Mouse (Mus musculus) spleen, postnatal 4 days (tissue): ENCODE results near the gene Rdh11.
A peak's percentile ranks its signal among the peaks of the same experiment; 100 is the strongest.
"Not testable (repeated sequence)": the region's sequence is repeated elsewhere in the genome, so short reads cannot be mapped to it uniquely, and the experiment has no call there.

Experiments
- DNase-seq, 2 experiments: peaks; one replicate each; pipeline ENCODE4 v3.0.0; 2022; ENCODE audit warnings: low spot score in 2 of 2

The Rdh11 gene

GRCm38 (mm10) chr12:79192193-79192592 lies at the start of gene Rdh11:
Gene Rdh11, minus strand, starts transcription at chr12:79192293.
- no peak for DNase-seq

- DNase-seq = no peak
Observed at GRCm38 (mm10) chr12:79235485-79236080, 43.5 kb upstream of the Rdh11 start.

DNA sequence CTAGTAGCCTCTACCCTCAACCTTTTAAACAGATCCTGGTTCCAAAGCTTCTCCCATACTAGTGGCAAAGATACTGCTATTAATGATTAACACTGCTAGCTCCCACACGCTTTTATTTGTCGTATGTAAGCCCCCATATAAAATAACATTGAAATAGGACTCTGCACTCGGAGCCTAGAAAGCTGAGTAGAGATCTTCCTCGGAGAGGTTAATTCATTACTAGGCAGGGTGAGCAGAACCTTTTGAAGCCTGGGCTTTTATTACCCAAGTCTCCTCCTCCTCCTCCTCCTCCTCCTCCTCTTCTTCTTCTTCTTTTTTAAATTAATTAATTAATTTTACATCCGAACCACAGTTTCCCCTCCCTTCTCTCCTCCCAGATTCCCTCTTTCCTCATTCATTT lies 25.4 kb upstream of the Rdh11 start:
- no peak for DNase-seq

- no peak for DNase-seq
Observed at GRCm38 (mm10) chr12:79211447-79211846, 19.4 kb upstream of the Rdh11 start.

GRCm38 (mm10) chr12:79208703-79209464 lies 16.8 kb upstream of the Rdh11 start, which contains the start of gene Rdh12:
Gene Rdh12, plus strand, starts transcription at chr12:79208914.
- DNase-seq = peak; percentile 35 to 63

- DNase-seq = no peak
Observed at GRCm38 (mm10) chr12:79201882-79202281, 9.8 kb upstream of the Rdh11 start.

- DNase-seq = no peak
Observed at GRCm38 (mm10) chr12:79197105-79197504, 5.0 kb upstream of the Rdh11 start.

- peak; percentile 61 to 85 for DNase-seq
Observed at GRCm38 (mm10) chr12:79193441-79193840, 1.3 kb upstream of the Rdh11 start.

DNA sequence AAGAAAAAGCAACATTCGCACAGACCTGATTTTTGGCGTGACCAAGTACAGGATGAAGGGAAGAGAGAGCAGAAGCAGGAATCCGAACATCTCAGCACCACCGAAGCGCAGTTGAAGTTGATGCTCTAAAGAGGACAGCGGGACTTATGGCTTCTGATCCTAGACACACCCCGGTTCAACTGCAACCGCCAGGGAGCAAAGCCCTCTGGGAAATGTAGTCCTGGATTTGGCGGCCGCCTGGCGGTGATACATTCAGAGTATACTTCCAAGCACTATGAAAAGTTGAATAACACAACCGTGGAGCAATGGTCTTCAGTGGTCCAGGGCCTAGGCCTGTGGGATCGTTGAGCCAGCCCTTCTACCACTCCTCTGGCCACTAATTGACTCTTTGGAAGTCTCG lies 392 bp downstream of the Rdh11 start:
- peak; percentile 79 to 88 for DNase-seq

DNA sequence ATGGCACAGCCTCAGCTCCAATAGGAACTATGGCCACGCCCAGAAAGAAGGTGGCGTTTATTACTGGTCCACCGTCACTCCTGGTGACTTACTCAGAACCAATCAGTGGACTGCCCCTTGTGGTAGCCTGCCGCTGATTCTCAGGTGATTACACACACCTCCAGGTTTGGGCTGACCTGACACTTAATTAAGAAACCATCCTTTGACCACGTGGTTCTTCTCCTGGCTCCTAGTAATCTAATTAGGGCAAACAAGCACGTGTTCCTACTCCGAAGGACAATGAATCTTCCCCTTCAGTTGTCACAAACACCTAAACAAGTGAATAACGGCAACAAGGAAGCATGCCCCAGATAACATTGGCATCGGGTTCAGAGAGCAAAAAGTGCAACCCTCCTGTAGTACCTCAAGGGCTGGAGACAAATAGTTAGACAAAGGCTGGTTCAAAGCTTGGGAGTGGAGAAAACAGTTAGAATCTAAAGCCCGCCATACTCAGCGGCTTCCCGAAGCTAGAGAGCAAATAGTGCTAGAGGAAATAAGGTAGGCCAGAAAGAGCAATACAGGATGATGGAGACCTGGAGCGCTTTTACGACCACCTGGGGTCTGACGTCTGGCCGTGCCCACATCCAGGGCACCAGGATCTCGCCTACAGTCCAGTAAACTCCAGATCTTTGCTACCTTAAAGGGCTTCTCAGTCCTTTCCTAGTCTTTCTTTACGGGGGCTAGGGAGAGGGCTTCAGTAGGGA lies 991 bp downstream of the Rdh11 start:
- DNase-seq = peak; percentile 75 to 81

- not testable (repeated sequence) for DNase-seq
Observed at GRCm38 (mm10) chr12:79185160-79185559, 6.9 kb downstream of the Rdh11 start.

DNA sequence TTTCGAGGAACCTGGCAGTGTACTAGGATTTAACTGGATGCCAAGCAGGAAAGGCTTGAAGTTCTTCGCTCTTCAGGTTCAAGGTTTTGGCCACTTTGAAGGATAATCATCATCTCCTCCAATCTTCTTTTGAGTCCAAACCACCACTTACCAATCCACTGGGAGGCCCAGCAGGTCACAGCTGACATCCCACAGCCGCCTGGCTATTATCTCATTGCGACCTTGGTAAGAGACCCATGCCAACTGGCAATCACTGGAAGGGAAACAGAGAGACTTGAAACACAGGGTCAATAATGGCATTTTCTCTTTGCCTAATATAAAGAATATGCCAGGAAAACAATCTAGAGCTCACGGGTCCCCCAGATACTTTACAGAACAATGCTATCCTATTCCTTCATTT lies 16.1 kb downstream of the Rdh11 start:
- DNase-seq = no peak

- DNase-seq = peak in 1 of 2 experiments; percentile 40
Observed at GRCm38 (mm10) chr12:79173721-79174120, 18.4 kb downstream of the Rdh11 start.

GRCm38 (mm10) chr12:79172019-79172941 lies 19.8 kb downstream of the Rdh11 start, which contains the start of gene Vti1b:
Gene Vti1b, minus strand, starts transcription at chr12:79172667.
- peak; percentile 88 to 93 for DNase-seq

DNA sequence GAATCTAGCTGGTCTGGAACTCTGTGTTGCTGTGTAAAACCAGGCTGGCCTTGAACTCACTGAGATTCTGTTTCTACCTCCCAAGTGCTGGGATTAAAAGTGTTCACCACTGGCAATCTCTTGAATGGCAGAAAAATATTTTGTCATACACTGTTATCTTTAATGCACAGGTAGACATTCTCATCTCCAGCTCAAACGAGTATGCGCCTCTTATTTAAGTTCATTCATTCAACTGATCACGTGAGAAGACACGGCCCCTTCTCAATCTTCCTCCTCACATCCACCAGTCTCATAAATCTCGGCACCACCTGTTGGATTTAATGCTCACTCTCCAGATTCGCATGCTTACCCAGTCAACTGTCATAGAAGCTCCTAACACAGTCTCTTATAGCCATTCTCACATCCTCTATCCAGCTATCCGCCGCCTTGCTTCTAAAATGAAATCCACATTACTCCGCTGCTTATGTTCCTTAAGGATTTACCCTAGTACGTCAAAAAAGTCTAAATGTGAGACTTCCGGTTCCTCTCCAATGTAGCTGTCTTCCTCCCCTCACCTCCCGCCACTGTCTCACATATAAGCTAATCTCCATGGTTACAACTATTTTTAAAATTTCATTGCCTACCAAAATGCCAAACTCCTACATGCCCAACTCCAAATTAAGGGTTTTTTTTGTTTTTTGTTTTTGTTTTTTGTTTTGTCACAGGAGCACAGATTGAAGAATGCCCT lies 20.7 kb downstream of the Rdh11 start:
- no peak for DNase-seq

GRCm38 (mm10) chr12:79170421-79170820 lies 21.7 kb downstream of the Rdh11 start:
- DNase-seq = no peak

GRCm38 (mm10) chr12:79169173-79169572 lies 22.9 kb downstream of the Rdh11 start:
- no peak for DNase-seq

- no peak for DNase-seq
Observed at GRCm38 (mm10) chr12:79162876-79163275, 29.2 kb downstream of the Rdh11 start.

DNA sequence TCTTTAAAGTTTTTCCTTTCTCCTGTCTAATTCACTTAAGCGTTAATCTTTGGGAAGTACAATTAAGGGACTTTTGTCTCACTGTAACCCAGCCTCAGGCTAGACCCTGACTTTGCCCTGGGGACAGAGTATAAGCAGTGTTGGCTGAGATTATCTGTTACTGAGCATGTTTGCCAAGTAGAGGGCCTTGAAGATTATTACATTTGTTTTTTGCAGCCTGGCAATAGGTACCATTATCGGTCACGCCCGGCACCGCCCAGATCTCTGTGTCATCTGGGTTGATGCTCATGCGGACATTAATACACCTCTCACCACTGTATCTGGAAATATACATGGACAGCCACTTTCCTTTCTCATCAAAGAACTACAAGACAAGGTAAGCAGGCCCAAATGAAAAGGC lies 42.4 kb downstream of the Rdh11 start:
- no peak for DNase-seq

DNA sequence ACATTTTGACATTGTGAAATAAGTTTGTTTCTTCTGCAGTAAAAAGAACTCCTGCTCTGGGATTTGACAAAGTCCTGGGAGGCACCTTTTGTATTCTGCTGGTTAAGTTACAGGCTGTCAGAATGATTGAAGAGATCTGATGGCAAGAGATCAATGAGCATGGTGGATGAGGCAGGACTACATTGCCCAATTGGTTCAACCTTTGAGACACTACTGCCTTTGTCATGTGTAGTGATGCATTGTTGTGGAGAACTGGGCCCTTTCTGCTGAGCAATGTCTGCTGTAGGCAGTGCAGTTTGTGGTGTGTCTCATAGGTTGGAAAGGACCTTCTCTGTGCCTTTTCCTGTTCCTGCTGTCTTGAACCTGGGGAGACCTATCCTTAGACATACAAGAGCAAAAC lies 50.7 kb downstream of the Rdh11 start:
- DNase-seq = no peak

- no peak for DNase-seq
Observed at GRCm38 (mm10) chr12:79140811-79141210, 51.3 kb downstream of the Rdh11 start.
